Mouse (Mus musculus): ENCODE data around the gene Kdelr1. TPM values are rescaled to one million over a fixed set of nuclear protein-coding genes. Genes with fewer than 3 reads are reported as not detected.

The Kdelr1 gene
- polyA plus RNA-seq, 1 experiment = 281 TPM

- TF ChIP-seq GATA1 (IDR thresholded peaks at IDR 0.05; ENCODE audit: low read length) = no peak
These were observed 48.1 kb downstream of the Kdelr1 start for GRCm38 (mm10) chr7:45920583-45921241.

- TF ChIP-seq GATA1 (IDR thresholded peaks at IDR 0.05; ENCODE audit: low read length) = no peak
These were observed 48.7 kb downstream of the Kdelr1 start, which contains the start of gene Emp3 for GRCm38 (mm10) chr7:45921242-45921621. Gene Emp3, minus strand, starts transcription at chr7:45921404.

- TF ChIP-seq GATA1 (IDR thresholded peaks at IDR 0.05; ENCODE audit: low read length) = no peak
These were observed 49.5 kb downstream of the Kdelr1 start for GRCm38 (mm10) chr7:45921950-45922600.

- no peak for TF ChIP-seq GATA1 (IDR thresholded peaks at IDR 0.05; ENCODE audit: low read length)
These were observed 50.6 kb downstream of the Kdelr1 start for GRCm38 (mm10) chr7:45922928-45923761.

GRCm38 (mm10) chr7:45923762-45924428, 51.3 kb downstream of the Kdelr1 start, which contains the start of gene Ccdc114:
Gene Ccdc114, plus strand, starts transcription at chr7:45924072.
- TF ChIP-seq GATA1 (IDR thresholded peaks at IDR 0.05; ENCODE audit: low read length) = no peak

GRCm38 (mm10) chr7:45924429-45924816, 51.9 kb downstream of the Kdelr1 start:
- TF ChIP-seq GATA1 (IDR thresholded peaks at IDR 0.05; ENCODE audit: low read length) = no peak

- TF ChIP-seq GATA1 (IDR thresholded peaks at IDR 0.05; ENCODE audit: low read length) = no peak
These were observed 56.2 kb downstream of the Kdelr1 start for GRCm38 (mm10) chr7:45928626-45929295.

- TF ChIP-seq GATA1 (IDR thresholded peaks at IDR 0.05; ENCODE audit: low read length) = no peak
These were observed 57.1 kb downstream of the Kdelr1 start for GRCm38 (mm10) chr7:45929688-45930087.

Other genes starting within 250 kb of the Kdelr1 start
- 1.2 and 1.6 TPM in 2 replicates for gene Rasip1, start 245.3 kb upstream of the Kdelr1 start, polyA plus RNA-seq (2012)
- gene Mamstr, start 232.8 kb upstream of the Kdelr1 start, polyA plus RNA-seq (2012) = not detected in 2 replicates
- gene Fut2, start 206.4 kb upstream of the Kdelr1 start, polyA plus RNA-seq (2012) = not detected in 2 replicates
- gene Ntn5, start 188.8 kb upstream of the Kdelr1 start, polyA plus RNA-seq (2012) = 0.11 TPM in 1 of 2 replicates, not detected in the other
- not detected in 2 replicates for gene Sec1, start 178.4 kb upstream of the Kdelr1 start, polyA plus RNA-seq (2012)
- gene Car11, start 172.9 kb upstream of the Kdelr1 start, polyA plus RNA-seq (2012) = 0.37 and 0.79 TPM in 2 replicates
- 22.4 and 28.4 TPM in 2 replicates for gene Dbp, start 167.7 kb upstream of the Kdelr1 start, polyA plus RNA-seq (2012)
- gene Rpl18, start 157.3 kb upstream of the Kdelr1 start, polyA plus RNA-seq (2012) = 18,264 and 20,873 TPM in 2 replicates
- 172 and 187 TPM in 2 replicates for gene Sphk2, start 154.8 kb upstream of the Kdelr1 start, polyA plus RNA-seq (2012)
- 1.2 TPM in 2 replicates for gene Fam83e, start 151.6 kb upstream of the Kdelr1 start, polyA plus RNA-seq (2012)
- gene Spaca4, start 147.0 kb upstream of the Kdelr1 start, polyA plus RNA-seq (2012) = not detected in 2 replicates
- gene Lmtk3, start 89.0 kb upstream of the Kdelr1 start, polyA plus RNA-seq (2012) = 0.03 and 0.04 TPM in 2 replicates
- not detected in 2 replicates for gene Sult2b1, start 88.1 kb upstream of the Kdelr1 start, polyA plus RNA-seq (2012)
- gene Cyth2, start 58.2 kb upstream of the Kdelr1 start, polyA plus RNA-seq (2012) = 117 and 133 TPM in 2 replicates
- 1.1 and 1.3 TPM in 2 replicates for gene Kcnj14, start 48.0 kb upstream of the Kdelr1 start, polyA plus RNA-seq (2012)
- gene Grwd1, start 41.8 kb upstream of the Kdelr1 start, polyA plus RNA-seq (2012) = 126 and 128 TPM in 2 replicates
- 0.02 TPM in 2 replicates for gene Grin2d, start 5.6 kb downstream of the Kdelr1 start, polyA plus RNA-seq (2012)
- gene Syngr4, start 23.9 kb downstream of the Kdelr1 start, polyA plus RNA-seq (2012) = 80.3 and 80.6 TPM in 2 replicates
- gene Tmem143, start 24.2 kb downstream of the Kdelr1 start, polyA plus RNA-seq (2012) = 44.3 and 60.2 TPM in 2 replicates
- gene Emp3, start 48.6 kb downstream of the Kdelr1 start, polyA plus RNA-seq (2012) = 1.4 and 2.5 TPM in 2 replicates
- gene Ccdc114, start 51.3 kb downstream of the Kdelr1 start, polyA plus RNA-seq (2012) = not detected in 2 replicates
- 0.02 and 0.05 TPM in 2 replicates for gene Abcc6, start 157.5 kb downstream of the Kdelr1 start, polyA plus RNA-seq (2012)
- 203 and 209 TPM in 2 replicates for gene Nomo1, start 160.9 kb downstream of the Kdelr1 start, polyA plus RNA-seq (2012)
- not detected in 2 replicates for gene Kcnj11, start 228.0 kb downstream of the Kdelr1 start, polyA plus RNA-seq (2012)